Mouse (Mus musculus) liver, postnatal 0 days (tissue): ENCODE data around the gene Pqlc2.

Source experiments
- CTCF ChIP-seq: sonication (generic); IDR thresholded peaks from 2 replicates; pipeline ENCODE4 v1.5.1; 2016; ENCODE audit warnings: antibody characterized with exemption, low read depth
- EP300 ChIP-seq: IDR thresholded peaks from 2 replicates; pipeline ENCODE4 v1.6.1; 2016; ENCODE audit warnings: antibody characterized with exemption, low read depth, mild to moderate bottlenecking

DNA sequence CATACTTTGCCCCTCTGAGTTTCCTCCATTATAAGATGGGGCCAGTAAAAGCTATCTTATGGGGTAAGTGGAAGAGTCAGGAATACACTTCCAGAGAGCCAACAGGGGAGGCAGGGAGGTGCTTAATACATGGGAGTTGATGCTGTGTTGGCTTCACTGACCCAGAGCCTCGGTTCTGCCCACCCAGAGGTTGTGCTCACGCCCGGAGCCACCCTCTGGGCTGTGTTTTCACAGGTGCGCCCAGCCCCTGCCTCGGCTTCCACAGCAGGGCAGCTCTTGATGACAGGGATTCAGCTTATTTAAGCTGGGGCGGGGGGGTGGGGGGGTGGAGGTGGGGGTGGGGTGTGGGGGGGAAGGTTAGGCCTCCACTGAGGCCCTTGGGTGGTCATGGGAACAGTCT is 65.7 kb downstream of the Pqlc2 start:
- TF ChIP-seq CTCF, result no peak
- no peak for TF ChIP-seq EP300
